ENCODE assay signal across 29 mouse cellular contexts in the genomic region with DNA sequence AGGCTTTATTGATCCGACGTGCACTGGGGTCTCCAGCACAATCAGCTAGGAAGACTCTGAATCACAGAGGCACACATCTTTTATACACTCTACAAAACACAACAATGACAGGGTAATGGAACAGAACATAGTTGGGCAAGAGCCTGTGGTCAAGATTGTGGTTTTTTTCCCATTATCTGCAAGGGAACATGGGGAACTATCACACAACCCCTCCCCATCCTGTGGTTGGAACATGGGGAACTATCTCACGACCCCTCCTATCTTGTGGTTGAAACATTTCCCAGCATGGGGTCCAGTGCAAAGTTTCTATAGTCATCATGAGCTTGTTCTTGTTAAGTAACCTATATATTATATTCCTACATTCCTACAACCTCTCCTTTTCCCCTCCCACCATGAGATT.
DNase-seq lines count a peak whose midpoint lies in the region; ATAC-seq lines count a peak whose summit lies in the region.
"Had no signal": no experiment of that assay in that cellular context is flagged by ENCODE, and none has a peak within 500 bp of the region (broad histone marks: within the 10 kb centered on the region; RNA-seq: fewer than 3 reads in every experiment).

No protein-coding gene starts in this region.

- no peak overlapping the region for H3K27ac ChIP-seq in midbrain, embryonic 14.5 days (replicated peaks; ENCODE audit: low read depth, low read length)
- H3K27ac ChIP-seq in forebrain, embryonic 10.5 days, result no peak overlapping the region
- H3K27ac ChIP-seq: embryonic facial prominence, embryonic 13.5 days; forebrain, embryonic 15.5 days; heart, adult 2 months; heart, embryonic 10.5 days; heart, embryonic 13.5 days; hindbrain, embryonic 14.5 days; hindbrain, postnatal 0 days had no signal

- peak; percentile 88 for ATAC-seq in megakaryocyte, adult 5-6 weeks (ENCODE audit: poor library complexity, severe bottlenecking)
- ATAC-seq in midbrain, embryonic 14.5 days (ENCODE audit: low FRiP score, low TSS enrichment), result no peak
- ATAC-seq: activated CD4-positive, CD25-positive, alpha-beta regulatory T cell, adult 4 months; CD4-positive, CD25-positive, alpha-beta regulatory T cell, adult 4 months; forebrain, embryonic 15.5 days; hindbrain, postnatal 0 days; inflammation-experienced regulatory T-cells, adult 6 months; intestine, embryonic 16.5 days had no signal

- H3K36me3 ChIP-seq in midbrain, embryonic 14.5 days (ENCODE audit: control insufficient read depth, insufficient read depth, low read length), result no peaks in the 10 kb centered on the region
- no peaks in the 10 kb centered on the region for H3K36me3 ChIP-seq in forebrain, embryonic 10.5 days (replicated peaks)
- H3K36me3 ChIP-seq: embryonic facial prominence, embryonic 13.5 days; forebrain, embryonic 15.5 days; heart, embryonic 10.5 days; heart, embryonic 13.5 days had no signal

- no peaks in the 10 kb centered on the region for H3K27me3 ChIP-seq in midbrain, embryonic 14.5 days (ENCODE audit: control insufficient read depth, insufficient read depth, low read length)
- H3K27me3 ChIP-seq in forebrain, embryonic 10.5 days (ENCODE audit: poor library complexity, severe bottlenecking), result no peaks in the 10 kb centered on the region
- H3K27me3 ChIP-seq: embryonic facial prominence, embryonic 13.5 days; forebrain, embryonic 15.5 days; heart, embryonic 13.5 days had no signal

- H3K9me3 ChIP-seq in midbrain, embryonic 14.5 days (ENCODE audit: control insufficient read depth, low read length), result no peaks in the 10 kb centered on the region
- no peaks in the 10 kb centered on the region for H3K9me3 ChIP-seq in forebrain, embryonic 10.5 days
- H3K9me3 ChIP-seq: embryonic facial prominence, embryonic 13.5 days; forebrain, embryonic 15.5 days; heart, embryonic 10.5 days; heart, embryonic 13.5 days had no signal

- 81% methylated on average over 3 of the region's 3 CpGs for whole genome bisulfite sequencing in midbrain, embryonic 14.5 days
- 94% methylated on average over 3 of the region's 3 CpGs for WGBS in forebrain, embryonic 10.5 days

- no peak overlapping the region for H3K4me3 ChIP-seq in midbrain, embryonic 14.5 days (replicated peaks; ENCODE audit: low read depth, low read length)
- H3K4me3 ChIP-seq in forebrain, embryonic 10.5 days, result no peak overlapping the region
- H3K4me3 ChIP-seq: embryonic facial prominence, embryonic 13.5 days; erythroblast, embryonic 14.5 days; forebrain, embryonic 15.5 days; heart, adult 2 months; heart, embryonic 10.5 days; heart, embryonic 13.5 days had no signal

- DNase-seq in 416B (ENCODE audit: low read depth) (peak; percentile 39), MEL-GATA-1-ER (ENCODE audit: extremely low read depth, low read depth) (peak; percentile 12)
- peak; percentile 13 for DNase-seq in c-Kit-positive CD71-negative TER-119-negative erythroid progenitor cells, embryonic 14.5 days (ENCODE audit: low read depth)
- DNase-seq in spleen, postnatal 14 days (ENCODE audit: low spot score in 2 of 2), result no peak
- DNase-seq in midbrain, embryonic 14.5 days, result no peak
- DNase-seq in forebrain, embryonic 10.5 days (ENCODE audit: extremely low spot score, low spot score), result no peak
- no peak for DNase-seq in urinary bladder, postnatal 36 days (ENCODE audit: low spot score in 2 of 2)
- DNase-seq: adrenal gland, adult 8-10 months; adrenal gland, postnatal 25 days; B cell, adult 2 months; cerebellum, adult 18-20 months; cerebellum, adult 9-10 months; cerebellum, postnatal 14 days; gastrocnemius, postnatal 25 days; heart, adult 2 months; heart, postnatal 14 days; heart, postnatal 4 days had no signal

- H3K4me1 ChIP-seq in midbrain, embryonic 14.5 days (ENCODE audit: control insufficient read depth, insufficient read depth, low read length), result no peaks in the 10 kb centered on the region
- no peaks in the 10 kb centered on the region for H3K4me1 ChIP-seq in forebrain, embryonic 10.5 days
- H3K4me1 ChIP-seq: embryonic facial prominence, embryonic 13.5 days; forebrain, embryonic 15.5 days; heart, embryonic 10.5 days had no signal

- no peak overlapping the region for H3K4me2 ChIP-seq in midbrain, embryonic 14.5 days (ENCODE audit: low read length)
- H3K4me2 ChIP-seq: embryonic facial prominence, embryonic 13.5 days; forebrain, embryonic 15.5 days; heart, embryonic 13.5 days; hindbrain, embryonic 14.5 days had no signal

- no peak overlapping the region for H3K9ac ChIP-seq in midbrain, embryonic 14.5 days (replicated peaks; ENCODE audit: low read length)
- H3K9ac ChIP-seq: embryonic facial prominence, embryonic 13.5 days; forebrain, embryonic 15.5 days; heart, embryonic 13.5 days; hindbrain, embryonic 14.5 days had no signal

Comparison
In these comparisons a context has a peak if more than half of its experiments do, and no peak if none do; other contexts are left out.
1. DNase-seq: peak in 416B (single experiment), MEL-GATA-1-ER (single experiment) and c-Kit-positive CD71-negative TER-119-negative erythroid progenitor cells, embryonic 14.5 days (single experiment); none in spleen, postnatal 14 days (0 of 2), midbrain, embryonic 14.5 days (single experiment), forebrain, embryonic 10.5 days (single experiment) and urinary bladder, postnatal 36 days (0 of 2).